Mouse (Mus musculus) limb, embryonic 13.5 days (tissue): ENCODE results near the gene Gpn2. TPM values are rescaled to one million over a fixed set of nuclear protein-coding genes. Genes with fewer than 3 reads are reported as not detected.

Experiments
- ATAC-seq: fragments of 200-750 bp; cut with Nextera tagmentation; 2 replicates; pipeline ENCODE4 v1.8.0; 2017; ENCODE audit warnings: low read depth, moderate number of reproducible peaks, moderate TSS enrichment; ENCODE audit not compliant: low FRiP score
- H3K27ac ChIP-seq: fragments of 300-500 bp; sonication (generic); 2 replicates; pipeline ENCODE4 v1.5.1; 2015; ENCODE audit warnings: inconsistent platforms, mild to moderate bottlenecking, moderate library complexity
- H3K27me3 ChIP-seq: fragments of 300-500 bp; sonication (generic); 2 replicates; pipeline ENCODE4 v1.6.1; 2015; ENCODE audit warnings: mild to moderate bottlenecking, inconsistent platforms
- H3K36me3 ChIP-seq: fragments of 300-500 bp; sonication (generic); 2 replicates; pipeline ENCODE4 v1.6.1; 2015; ENCODE audit warnings: inconsistent platforms, mild to moderate bottlenecking, moderate library complexity
- H3K4me1 ChIP-seq: fragments of 300-500 bp; sonication (generic); 2 replicates; pipeline ENCODE4 v1.6.1; 2015; ENCODE audit warnings: inconsistent platforms
- H3K4me2 ChIP-seq: fragments of 300-500 bp; sonication (generic); replicated peaks from 2 replicates; pipeline ENCODE4 v1.6.1; 2015; ENCODE audit warnings: inconsistent platforms, mild to moderate bottlenecking, moderate library complexity
- H3K4me3 ChIP-seq: fragments of 300-500 bp; sonication (generic); 2 replicates; pipeline ENCODE4 v1.5.1; 2015; ENCODE audit warnings: moderate library complexity, mild to moderate bottlenecking, inconsistent platforms
- H3K9ac ChIP-seq: fragments of 300-500 bp; sonication (generic); 2 replicates; pipeline ENCODE4 v1.6.1; 2015; ENCODE audit warnings: mild to moderate bottlenecking, inconsistent platforms
- H3K9me3 ChIP-seq: fragments of 300-500 bp; sonication (generic); 2 replicates; pipeline ENCODE4 v1.6.1; 2016; ENCODE audit warnings: inconsistent platforms
- WGBS: fragments of 180-500 bp; shearing (Covaris S2); methylation state at CpG from one replicate; pipeline ENCODE4 v1.1.7; 2015; 5-methylcytosine and 5-hydroxymethylcytosine counted together
- polyA plus RNA-seq: library from polyadenylated mRNA; unstranded; fragments of >200 nt; fragmentation: Nextera tagmentation; extraction: Ambion mirVana; gene quantifications from 2 replicates; pipeline ENCODE4 v1.2.1, GENCODE M21; 2015

Gene Gpn2
- polyA plus RNA-seq, 1 experiment from 2014 or later = 18.0 TPM

- H3K9ac ChIP-seq = peak overlapping the region; percentile 63
- peak overlapping the region; percentile 54 for H3K4me3 ChIP-seq
- no peak overlapping the region; the same call in 1 of the 2 replicates for H3K27ac ChIP-seq
- H3K27me3 ChIP-seq = peaks cover 58% of the 10 kb centered on the region
- no peak for ATAC-seq
- peaks cover 13% of the 10 kb centered on the region for H3K36me3 ChIP-seq
- WGBS = 23% methylated on average over 7 of the region's 7 CpGs
- H3K4me2 ChIP-seq = peak overlapping the region; percentile 79
- peaks cover 19% of the 10 kb centered on the region for H3K4me1 ChIP-seq
- no peaks in the 10 kb centered on the region for H3K9me3 ChIP-seq
Measured at GRCm38 (mm10) chr4:133599116-133599515, 15.0 kb downstream of the Gpn2 start.

GRCm38 (mm10) chr4:133599571-133600073, 15.5 kb downstream of the Gpn2 start:
- H3K27me3 ChIP-seq = peaks cover 58% of the 10 kb centered on the region
- peak overlapping the region; percentile 79 for H3K4me2 ChIP-seq
- no peak overlapping the region for H3K27ac ChIP-seq
- H3K4me3 ChIP-seq = peak overlapping the region; percentile 54
- no peaks in the 10 kb centered on the region for H3K9me3 ChIP-seq
- peak overlapping the region; percentile 63 for H3K9ac ChIP-seq
- peaks cover 15% of the 10 kb centered on the region for H3K36me3 ChIP-seq
- under 1% methylated on average over 50 of the region's 50 CpGs for WGBS
- peaks cover 19% of the 10 kb centered on the region for H3K4me1 ChIP-seq
- ATAC-seq = peak; percentile 95

- Histone ChIP-seq H3K4me1 (peaks cover 21% of the 10 kb centered on the region), H3K27ac (peak overlapping the region; percentile 44; the same call in 1 of the 2 replicates), H3K9ac (peak overlapping the region; percentile 63), H3K4me3 (peak overlapping the region; percentile 54), H3K36me3 (peaks cover 21% of the 10 kb centered on the region), H3K4me2 (peak overlapping the region; percentile 79), H3K27me3 (peaks cover 58% of the 10 kb centered on the region), H3K9me3 (no peaks in the 10 kb centered on the region)
- no peak for ATAC-seq
- 12% methylated on average over 9 of the region's 9 CpGs for WGBS
Measured at GRCm38 (mm10) chr4:133600306-133600705, 16.1 kb downstream of the Gpn2 start.

- Histone ChIP-seq H3K4me1 (peaks cover 21% of the 10 kb centered on the region), H3K9ac (peak within 1 kb of the TSS; percentile 31; the same call in 1 of the 2 replicates), H3K4me3 (peak within 1 kb of the TSS; percentile 29), H3K27ac (no peak within 1 kb of the TSS), H3K9me3 (no peaks in the 10 kb centered on the region), H3K36me3 (peaks cover 36% of the 10 kb centered on the region), H3K27me3 (peaks cover 58% of the 10 kb centered on the region), H3K4me2 (peak within 1 kb of the TSS; percentile 53)
- no peak for ATAC-seq
- 1% methylated on average over 16 of the region's 16 CpGs for WGBS
Measured at GRCm38 (mm10) chr4:133601721-133602218, 17.6 kb downstream of the Gpn2 start, which contains the start of gene Sfn. Gene Sfn, minus strand, starts transcription at chr4:133602168.

GRCm38 (mm10) chr4:133603056-133603455, 18.9 kb downstream of the Gpn2 start:
- H3K27me3 ChIP-seq = peaks cover 54% of the 10 kb centered on the region
- peaks cover 21% of the 10 kb centered on the region for H3K4me1 ChIP-seq

GRCm38 (mm10) chr4:133604175-133604574, 20.0 kb downstream of the Gpn2 start:
- Histone ChIP-seq H3K4me1 (peaks cover 16% of the 10 kb centered on the region), H3K4me2 (no peak overlapping the region), H3K4me3 (no peak overlapping the region), H3K9ac (no peak overlapping the region), H3K27ac (no peak overlapping the region), H3K9me3 (no peaks in the 10 kb centered on the region), H3K27me3 (peaks cover 43% of the 10 kb centered on the region), H3K36me3 (peaks cover 56% of the 10 kb centered on the region)
- WGBS = 81% methylated on average over 7 of the region's 7 CpGs
- no peak for ATAC-seq

More at GRCm38 (mm10) chr4:133603056-133603455, 18.9 kb downstream of the Gpn2 start:
- H3K4me2 ChIP-seq = no peak overlapping the region
- H3K27ac ChIP-seq = no peak overlapping the region
- 79% methylated on average over 5 of the region's 5 CpGs for WGBS
- no peaks in the 10 kb centered on the region for H3K9me3 ChIP-seq
- no peak overlapping the region for H3K9ac ChIP-seq
- no peak overlapping the region for H3K4me3 ChIP-seq
- H3K36me3 ChIP-seq = peaks cover 48% of the 10 kb centered on the region
- no peak for ATAC-seq

GRCm38 (mm10) chr4:133604856-133605255, 20.7 kb downstream of the Gpn2 start:
- ATAC-seq = no peak
- Histone ChIP-seq H3K36me3 (peaks cover 62% of the 10 kb centered on the region), H3K4me2 (no peak overlapping the region)

GRCm38 (mm10) chr4:133605330-133605729, 21.2 kb downstream of the Gpn2 start:
- Histone ChIP-seq H3K27me3 (peaks cover 31% of the 10 kb centered on the region), H3K36me3 (peaks cover 67% of the 10 kb centered on the region), H3K4me3 (no peak overlapping the region), H3K9ac (no peak overlapping the region), H3K27ac (peak overlapping the region; percentile 48; the same call in 1 of the 2 replicates), H3K9me3 (no peaks in the 10 kb centered on the region), H3K4me1 (peaks cover 10% of the 10 kb centered on the region), H3K4me2 (no peak overlapping the region)
- WGBS = 60% methylated on average over 9 of the region's 9 CpGs
- no peak for ATAC-seq

More at GRCm38 (mm10) chr4:133604856-133605255, 20.7 kb downstream of the Gpn2 start:
- Histone ChIP-seq H3K9me3 (no peaks in the 10 kb centered on the region), H3K4me1 (peaks cover 14% of the 10 kb centered on the region), H3K9ac (no peak overlapping the region), H3K27me3 (peaks cover 36% of the 10 kb centered on the region), H3K27ac (no peak overlapping the region; the same call in 1 of the 2 replicates), H3K4me3 (no peak overlapping the region)
- 62% methylated on average over 6 of the region's 6 CpGs for WGBS

- WGBS = 67% methylated on average over 10 of the region's 10 CpGs
- Histone ChIP-seq H3K27me3 (peaks cover 15% of the 10 kb centered on the region), H3K36me3 (peaks cover 87% of the 10 kb centered on the region)
Measured at GRCm38 (mm10) chr4:133607284-133607683, 23.1 kb downstream of the Gpn2 start.

GRCm38 (mm10) chr4:133609719-133610118, 25.6 kb downstream of the Gpn2 start:
- WGBS = 18% methylated on average over 6 of the region's 6 CpGs
- Histone ChIP-seq H3K4me2 (no peak overlapping the region), H3K4me3 (no peak overlapping the region), H3K9me3 (peaks cover 8% of the 10 kb centered on the region; the same call in 1 of the 2 replicates), H3K36me3 (peaks cover 96% of the 10 kb centered on the region), H3K27ac (no peak overlapping the region), H3K27me3 (no peaks in the 10 kb centered on the region), H3K9ac (no peak overlapping the region), H3K4me1 (peaks cover 2% of the 10 kb centered on the region; the same call in 1 of the 2 replicates)
- ATAC-seq = peak; percentile 42; the same call in 1 of the 2 replicates

More at GRCm38 (mm10) chr4:133607284-133607683, 23.1 kb downstream of the Gpn2 start:
- H3K4me2 ChIP-seq = no peak overlapping the region
- H3K27ac ChIP-seq = no peak overlapping the region
- peaks cover 4% of the 10 kb centered on the region; the same call in 1 of the 2 replicates for H3K9me3 ChIP-seq
- H3K9ac ChIP-seq = no peak overlapping the region
- H3K4me3 ChIP-seq = no peak overlapping the region
- peaks cover 2% of the 10 kb centered on the region; the same call in 1 of the 2 replicates for H3K4me1 ChIP-seq
- no peak for ATAC-seq

GRCm38 (mm10) chr4:133611815-133612214, 27.7 kb downstream of the Gpn2 start:
- Histone ChIP-seq H3K36me3 (peaks cover 94% of the 10 kb centered on the region), H3K4me2 (no peak overlapping the region), H3K4me3 (no peak overlapping the region), H3K9me3 (peaks cover 8% of the 10 kb centered on the region; the same call in 1 of the 2 replicates), H3K9ac (no peak overlapping the region), H3K4me1 (no peaks in the 10 kb centered on the region), H3K27me3 (no peaks in the 10 kb centered on the region), H3K27ac (no peak overlapping the region)
- WGBS = 95% methylated on average over 5 of the region's 5 CpGs
- no peak for ATAC-seq

- no peak overlapping the region for H3K4me2 ChIP-seq
- no peak for ATAC-seq
- 97% methylated on average over 7 of the region's 7 CpGs for WGBS
- no peak overlapping the region for H3K4me3 ChIP-seq
- H3K9me3 ChIP-seq = peaks cover 8% of the 10 kb centered on the region; the same call in 1 of the 2 replicates
- H3K4me1 ChIP-seq = no peaks in the 10 kb centered on the region
- no peak overlapping the region for H3K27ac ChIP-seq
- H3K27me3 ChIP-seq = no peaks in the 10 kb centered on the region
- no peak overlapping the region for H3K9ac ChIP-seq
- H3K36me3 ChIP-seq = peaks cover 94% of the 10 kb centered on the region
Measured at GRCm38 (mm10) chr4:133612416-133612815, 28.3 kb downstream of the Gpn2 start.
